Mouse (Mus musculus) brain, adult 2 months (tissue): ENCODE results near the gene Pmpcb.
"Not testable (repeated sequence)": the region's sequence is repeated elsewhere in the genome, so short reads cannot be mapped to it uniquely, and the experiment has no call there.

Experiments used
- DNase-seq: peaks from one replicate; pipeline ENCODE4 v3.0.0; 2011; ENCODE audit warnings: low read depth, low spot score

Gene Pmpcb

DNA sequence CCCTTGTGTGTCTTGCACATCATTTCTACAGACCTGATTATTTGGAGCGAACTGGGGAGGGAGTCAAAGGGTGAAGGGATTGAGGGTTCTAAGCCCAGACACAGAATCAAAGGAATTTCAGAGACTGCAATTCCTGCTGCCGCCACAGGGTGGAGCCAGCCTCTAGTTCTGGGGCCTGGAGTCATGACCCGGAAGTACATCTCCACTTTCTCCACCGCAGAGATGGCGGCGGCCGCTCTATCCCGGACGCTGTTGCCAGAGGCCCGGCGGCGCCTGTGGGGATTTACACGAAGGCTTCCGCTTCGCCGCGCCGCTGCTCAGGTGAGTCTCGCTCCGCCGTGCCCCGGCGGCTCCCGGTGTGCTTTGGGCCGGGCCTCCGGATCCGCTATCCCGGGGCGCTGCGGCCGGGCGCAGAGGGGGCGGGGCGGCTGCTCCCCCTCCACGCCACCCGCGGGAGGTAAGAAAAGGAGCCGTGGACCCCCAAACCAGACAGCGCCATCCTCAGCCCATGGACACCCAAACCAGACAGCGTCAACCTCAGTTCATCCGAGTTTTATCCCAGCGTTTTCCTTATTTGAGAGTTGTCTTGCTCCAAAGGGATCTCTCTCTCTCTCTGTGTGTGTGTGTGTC, at the start of gene Pmpcb:
TSS of gene Pmpcb (plus strand) at position 186 of the 630 bp plus-strand sequence.
- DNase-seq = peak; percentile 91

DNA sequence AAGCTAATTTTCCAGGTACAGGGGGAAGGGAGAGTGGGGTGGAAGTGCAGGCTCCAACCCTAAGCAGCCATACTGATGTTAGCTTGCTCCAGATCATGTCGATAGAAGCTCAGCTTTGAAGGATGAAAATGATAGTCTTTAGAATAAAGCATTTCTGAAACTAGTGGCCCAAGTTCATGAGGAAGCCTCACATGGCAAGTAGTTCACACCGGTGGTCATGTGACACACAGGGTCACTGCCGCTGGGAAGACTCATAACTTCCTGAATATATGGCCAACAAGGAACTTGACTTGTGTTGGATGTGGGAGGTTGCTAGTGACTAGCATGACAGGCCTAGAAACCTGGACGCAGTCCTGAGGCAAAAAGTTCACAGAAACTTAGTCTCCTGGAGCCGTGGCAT, 44.7 kb upstream of the Pmpcb start:
- no peak for DNase-seq

DNA sequence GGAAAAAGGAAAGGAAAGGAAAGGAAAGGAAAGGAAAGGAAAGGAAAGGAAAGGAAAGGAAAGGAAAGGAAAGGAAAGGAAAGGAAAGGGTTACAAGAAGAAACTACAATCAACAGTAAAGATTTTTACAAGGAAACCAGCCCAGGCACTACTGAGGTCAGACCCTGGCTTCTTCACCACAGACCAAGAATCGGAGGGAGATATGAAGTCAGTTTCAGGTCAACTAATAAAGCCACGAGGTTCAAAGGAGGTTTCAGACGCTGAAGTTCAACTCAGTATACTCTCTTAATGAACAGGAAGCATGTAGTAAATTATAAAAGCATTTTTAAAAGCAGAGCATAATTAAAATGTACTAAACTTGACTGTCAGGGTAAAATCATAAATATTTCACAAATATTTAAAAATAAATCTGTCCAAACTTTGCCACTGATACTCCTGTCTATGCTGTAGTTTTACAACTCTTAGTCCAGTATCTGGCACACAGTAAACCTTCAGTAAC, 43.5 kb upstream of the Pmpcb start:
- DNase-seq = no peak

DNA sequence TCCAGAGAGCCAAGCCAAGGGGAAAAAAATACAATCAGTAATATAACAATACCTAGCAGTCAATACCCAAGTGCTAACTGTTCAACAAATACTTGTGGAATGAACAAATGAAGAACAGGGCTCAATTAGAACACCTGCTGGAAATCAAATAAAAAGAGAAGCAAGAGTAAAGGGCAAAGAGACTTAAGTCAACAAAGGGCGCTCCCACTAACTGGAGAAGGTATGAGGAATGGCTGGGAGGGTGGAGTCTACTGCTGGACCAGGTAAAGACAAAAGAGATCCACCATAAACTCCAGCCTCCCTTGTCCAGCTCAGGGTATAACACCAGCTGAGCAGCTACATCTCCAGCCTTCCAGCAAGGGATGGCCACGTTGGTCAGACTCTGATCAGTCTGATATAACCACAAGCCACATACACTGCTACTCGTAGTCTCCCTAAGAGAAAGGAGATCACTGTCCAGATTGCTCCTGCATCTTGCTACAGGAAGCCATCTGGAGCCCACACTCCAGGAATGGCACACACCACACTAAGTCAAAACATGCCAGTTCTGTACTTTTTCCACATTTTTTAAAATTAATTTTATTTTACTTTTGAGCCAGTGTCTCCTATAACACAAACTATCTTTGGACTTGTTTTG, 42.0 kb upstream of the Pmpcb start:
- DNase-seq = peak; percentile 58

DNA sequence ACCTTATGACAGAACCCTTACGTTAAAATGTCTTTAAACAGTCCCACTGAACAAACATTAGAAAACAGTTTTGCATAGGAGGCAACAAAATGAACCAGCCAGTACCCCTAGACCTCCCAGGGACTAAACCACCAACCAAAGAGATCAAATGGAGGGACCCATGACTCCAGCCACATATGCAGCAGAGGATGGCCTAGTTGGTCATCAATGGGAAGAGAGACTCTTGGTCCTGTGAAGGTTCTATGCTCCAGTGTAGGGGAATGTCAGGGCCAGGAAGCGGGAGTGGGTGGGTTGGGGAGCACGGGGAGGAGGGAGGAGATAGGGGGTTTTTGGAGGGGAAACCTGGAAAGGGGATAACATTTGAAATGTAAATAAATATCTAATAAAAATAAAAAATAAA, 37.4 kb upstream of the Pmpcb start:
- DNase-seq = not testable (repeated sequence)

DNA sequence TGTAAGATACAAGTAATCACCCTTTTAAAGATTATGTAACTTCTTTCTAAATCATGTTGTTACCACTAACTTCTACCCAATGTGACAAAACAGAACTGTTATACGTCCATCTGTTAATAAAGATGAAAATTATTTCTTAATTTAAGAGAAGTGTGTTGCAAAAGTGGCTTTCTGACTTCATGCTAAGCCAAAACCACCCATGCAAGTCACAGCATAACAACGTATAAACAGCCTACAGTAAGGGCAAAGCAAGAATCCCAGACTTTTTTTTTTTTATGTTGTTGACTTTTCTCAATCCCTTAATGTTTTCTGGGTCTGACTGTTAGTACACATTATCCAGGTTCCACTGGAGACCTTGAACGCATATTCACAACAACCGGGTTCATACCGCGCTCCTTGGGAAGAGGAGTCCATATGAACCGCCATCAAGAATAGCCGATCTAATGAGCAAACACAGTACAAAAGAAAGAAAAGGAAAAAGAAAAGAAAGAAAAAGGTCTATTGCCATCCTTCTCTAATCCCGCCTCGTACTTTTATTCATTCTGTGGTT, 36.6 kb upstream of the Pmpcb start:
- no peak for DNase-seq

DNA sequence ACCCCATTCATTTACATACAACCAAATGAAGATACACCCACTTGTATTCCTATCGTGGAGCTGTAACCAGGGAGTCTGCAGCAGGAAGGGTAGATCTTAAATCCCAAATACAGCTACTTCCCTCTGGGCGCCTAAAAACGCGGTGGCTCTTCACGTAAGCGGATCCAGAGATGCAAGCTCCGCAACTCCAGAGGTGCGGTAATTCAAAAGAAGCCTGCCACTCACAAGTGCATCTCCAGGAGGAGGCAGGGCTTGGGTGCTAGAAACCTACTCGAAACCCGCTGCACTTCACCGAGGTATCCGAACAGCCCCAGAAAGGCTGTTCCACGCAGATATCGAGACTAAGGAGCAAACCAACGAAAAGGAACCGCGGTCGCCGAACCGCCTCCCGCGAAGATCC, 36.0 kb upstream of the Pmpcb start:
- no peak for DNase-seq

DNA sequence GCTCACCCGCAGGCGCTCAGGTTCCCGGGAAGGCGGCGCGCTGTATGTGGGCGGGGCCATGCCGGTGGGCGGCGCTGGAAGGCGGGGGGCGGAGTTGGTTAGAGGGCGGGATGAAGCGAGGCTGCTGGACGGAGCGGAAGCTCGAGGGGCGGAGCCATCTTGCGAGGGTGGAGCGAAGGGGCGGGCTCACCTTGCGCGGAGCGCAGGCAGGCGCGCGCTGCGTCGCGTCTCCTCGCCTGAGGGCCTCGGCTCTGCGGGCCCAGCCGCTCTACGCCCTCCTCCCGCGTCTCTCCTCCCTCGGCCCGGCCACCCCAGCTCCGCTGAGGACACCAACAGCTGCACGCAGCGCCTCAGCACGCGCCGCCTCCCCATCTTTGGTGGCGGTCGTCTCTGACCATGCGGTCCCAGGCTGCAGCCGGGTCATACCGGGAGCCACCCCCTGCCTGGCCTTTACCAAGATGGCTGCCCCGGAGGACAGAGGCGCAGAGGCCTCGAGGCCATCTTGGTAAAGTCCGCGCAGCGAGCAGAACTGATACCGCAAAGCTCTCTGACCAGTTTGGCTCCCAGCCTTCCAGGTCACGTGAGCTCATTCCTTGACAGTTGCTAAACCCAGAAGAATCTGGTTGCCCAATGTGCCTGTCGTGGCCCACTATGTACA, 35.5 kb upstream of the Pmpcb start, which contains the start of gene Napepld:
TSS of gene Napepld (minus strand) at position 46 of the 658 bp plus-strand sequence.
- DNase-seq = peak; percentile 99

DNA sequence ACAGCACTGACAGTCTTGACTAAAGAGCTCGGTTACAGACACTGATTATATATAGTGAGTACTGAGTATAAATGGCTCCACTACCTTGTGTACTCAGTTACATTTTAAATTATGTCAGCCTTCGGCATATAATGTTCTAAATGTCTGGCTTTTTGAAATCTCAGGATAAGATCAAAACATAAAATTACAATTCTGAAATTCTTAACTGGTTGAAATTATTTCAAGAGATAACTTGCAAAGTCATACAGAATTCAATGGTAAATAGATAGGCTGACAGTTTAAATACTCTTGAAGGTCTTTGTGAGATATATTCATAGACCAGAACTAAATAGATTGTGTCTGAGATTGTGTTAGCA, 35.0 kb upstream of the Pmpcb start:
- DNase-seq = no peak

DNA sequence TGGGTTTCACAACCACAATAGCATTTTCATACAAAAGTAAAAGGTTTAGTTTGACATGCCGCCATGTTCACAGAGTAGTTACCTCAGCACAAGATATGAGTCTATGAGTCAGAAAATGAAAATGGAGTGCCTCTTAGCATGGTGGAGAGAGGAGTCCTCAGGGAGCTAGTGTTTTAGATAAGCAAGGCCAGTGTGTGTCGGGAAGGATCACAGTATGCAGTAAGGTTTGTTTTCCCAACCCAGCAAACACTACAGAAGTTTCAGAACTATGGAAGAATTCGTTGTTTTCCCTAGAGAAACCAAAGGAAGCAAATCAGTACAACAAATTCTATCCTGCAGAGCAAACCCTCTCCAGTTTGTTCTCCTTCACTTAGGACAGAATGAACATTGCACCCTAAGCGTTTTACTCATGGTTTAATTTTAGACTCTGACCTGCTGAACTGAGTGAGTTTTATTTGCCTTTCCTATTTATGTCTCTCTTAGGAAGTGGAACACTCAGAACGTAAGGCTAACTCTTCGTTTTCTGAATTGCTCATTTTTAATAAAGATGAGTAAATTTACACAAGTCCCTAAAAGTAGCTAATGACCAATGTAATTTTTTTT, 34.0 kb upstream of the Pmpcb start:
- DNase-seq = no peak

DNA sequence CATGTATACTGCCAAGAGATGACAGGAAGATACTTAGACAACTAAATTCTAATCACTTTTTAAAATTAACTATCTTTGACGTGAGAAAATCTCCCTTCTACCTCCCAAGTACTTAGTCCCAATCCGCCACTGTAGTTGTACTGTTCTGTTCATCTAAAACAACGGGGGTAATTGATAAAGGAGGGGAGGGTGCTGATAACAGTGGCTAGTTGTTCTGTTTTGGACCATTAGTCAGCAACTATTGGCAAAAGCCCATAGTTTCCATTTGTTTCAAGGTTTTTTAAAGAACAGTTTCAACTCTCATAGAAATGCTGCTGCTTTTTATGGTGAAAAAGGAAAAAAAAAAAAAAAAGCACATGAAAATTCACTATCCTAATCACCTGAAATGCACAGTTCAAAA, 33.2 kb upstream of the Pmpcb start:
- peak; percentile 67 for DNase-seq

DNA sequence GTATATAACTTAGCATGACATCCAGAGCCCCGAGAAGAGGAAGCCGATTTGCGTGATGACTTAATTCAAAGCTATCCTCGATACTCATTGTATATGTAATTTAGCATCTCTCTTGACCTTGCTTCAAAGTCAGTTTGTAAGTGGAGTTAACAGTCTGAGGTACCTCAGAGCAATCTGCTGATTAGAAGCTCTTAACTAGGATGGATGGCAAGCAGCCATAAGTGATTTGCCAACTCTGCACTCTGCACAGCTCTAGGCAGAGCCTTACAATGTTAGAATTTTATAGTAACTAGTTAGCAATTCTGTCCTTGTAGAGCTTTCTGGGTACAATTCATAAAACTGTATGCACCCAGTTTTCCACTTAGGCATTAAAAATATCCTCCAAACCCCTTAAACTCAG, 30.4 kb upstream of the Pmpcb start:
- DNase-seq = no peak

DNA sequence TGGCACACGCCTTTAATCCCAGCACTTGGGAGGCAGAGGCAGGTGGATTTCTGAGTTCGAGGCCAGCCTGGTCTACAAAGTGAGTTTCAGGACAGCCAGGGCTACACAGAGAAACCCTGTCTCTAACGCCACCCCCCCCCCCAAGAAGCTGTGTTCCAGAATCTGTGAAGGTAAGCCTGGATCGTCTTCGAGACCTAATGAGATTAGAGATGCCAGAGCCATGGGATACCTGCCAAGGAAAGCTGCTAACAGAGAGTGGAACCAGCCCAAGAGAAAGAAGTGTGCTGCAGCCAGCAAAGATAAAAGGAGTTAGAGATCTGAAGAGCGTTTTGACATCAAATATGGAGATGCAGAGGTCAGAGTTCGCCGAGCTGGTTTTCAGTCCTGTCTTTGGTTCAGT, 28.9 kb upstream of the Pmpcb start:
- not testable (repeated sequence) for DNase-seq

DNA sequence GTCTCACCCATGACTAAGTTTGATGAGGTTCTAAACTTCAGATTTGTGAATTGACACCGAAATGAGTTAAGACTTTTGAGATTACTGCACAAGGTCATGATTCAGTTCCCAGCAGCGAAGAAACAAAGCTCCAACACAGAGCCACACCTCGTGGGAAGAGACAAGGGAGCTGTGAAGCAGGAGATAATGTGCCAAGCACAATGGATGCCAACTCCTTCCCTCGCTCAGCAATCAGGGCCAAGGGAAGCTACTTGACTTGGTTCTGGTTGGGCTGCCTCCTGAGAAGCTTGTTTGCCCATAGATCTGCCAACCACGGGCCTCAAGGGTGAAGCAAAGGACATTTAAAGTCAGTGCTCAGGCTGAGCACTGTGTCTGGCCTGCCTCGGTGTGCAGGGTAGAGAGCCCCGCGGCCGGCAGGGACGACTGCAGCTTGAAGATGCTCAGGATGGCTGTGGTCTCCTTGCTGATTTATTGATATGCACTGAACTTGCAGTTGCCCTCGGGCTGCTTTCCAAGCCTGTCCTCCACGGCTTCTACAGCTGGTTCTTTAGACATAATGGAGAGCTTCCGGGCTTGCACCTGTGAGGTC, 24.7 kb upstream of the Pmpcb start:
- peak; percentile 55 for DNase-seq

DNA sequence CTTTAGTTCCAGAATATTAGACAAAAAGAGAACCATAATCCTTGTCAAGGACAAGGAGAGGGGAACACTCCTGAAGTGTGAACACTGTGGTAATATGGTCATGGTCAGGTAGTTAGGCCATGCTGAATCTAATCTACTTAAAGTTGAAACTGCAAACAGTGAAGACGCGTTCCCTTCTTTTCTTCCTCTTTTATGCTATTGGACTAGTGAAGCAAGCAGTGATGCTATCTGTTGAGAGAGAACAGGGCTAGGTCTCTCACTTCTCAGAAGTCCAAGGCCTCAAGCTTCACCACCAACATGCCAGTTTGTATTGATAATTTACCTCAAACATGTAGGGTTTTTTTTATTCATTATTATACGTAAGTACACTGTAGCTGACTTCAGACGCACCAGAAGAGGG, 22.5 kb upstream of the Pmpcb start:
- DNase-seq = no peak

DNA sequence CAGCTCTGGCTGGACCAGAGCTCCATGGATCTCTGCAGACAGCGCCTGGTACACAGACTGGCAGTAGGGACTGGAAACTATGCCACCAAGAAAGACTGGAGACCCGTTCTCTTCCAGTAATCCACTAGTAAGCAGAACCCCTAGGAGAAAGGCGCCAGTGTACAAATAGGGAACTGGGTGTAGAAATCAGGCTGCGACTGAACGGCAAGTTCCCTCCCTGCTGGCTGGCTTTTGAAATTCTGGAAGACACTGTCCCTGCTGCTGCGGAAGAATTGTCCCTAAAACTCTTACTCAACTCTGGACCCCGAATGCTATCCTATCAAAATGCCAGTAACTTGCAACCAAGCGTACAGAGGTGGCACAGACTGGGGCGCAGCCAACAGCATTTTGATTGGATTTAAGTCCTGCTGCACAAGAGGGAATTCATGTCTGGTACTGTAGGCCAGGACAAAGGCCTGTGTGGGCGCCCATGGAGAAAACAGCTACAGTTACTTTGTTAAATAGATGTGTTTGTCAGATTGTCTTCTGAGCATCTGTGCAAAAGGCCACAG, 19.7 kb upstream of the Pmpcb start:
- DNase-seq = no peak

DNA sequence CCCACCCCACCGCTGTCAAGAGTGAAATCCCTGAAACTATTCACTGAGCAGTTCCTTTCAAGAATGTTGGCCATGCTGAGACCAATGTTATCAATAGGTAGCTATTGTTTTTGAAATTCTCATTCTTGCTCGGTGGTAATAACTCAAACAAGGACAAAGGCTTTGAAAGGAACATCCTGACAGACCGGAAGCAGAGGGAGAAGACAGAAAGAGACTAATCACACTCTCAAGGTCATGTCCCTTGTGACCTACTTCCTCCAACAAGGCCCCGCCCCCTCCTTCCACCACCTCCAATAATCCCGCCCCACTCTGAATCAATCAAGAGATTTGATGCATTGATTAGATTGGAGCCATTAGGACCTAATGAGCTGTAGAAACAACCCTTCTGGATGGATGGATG, 18.4 kb upstream of the Pmpcb start:
- no peak for DNase-seq

DNA sequence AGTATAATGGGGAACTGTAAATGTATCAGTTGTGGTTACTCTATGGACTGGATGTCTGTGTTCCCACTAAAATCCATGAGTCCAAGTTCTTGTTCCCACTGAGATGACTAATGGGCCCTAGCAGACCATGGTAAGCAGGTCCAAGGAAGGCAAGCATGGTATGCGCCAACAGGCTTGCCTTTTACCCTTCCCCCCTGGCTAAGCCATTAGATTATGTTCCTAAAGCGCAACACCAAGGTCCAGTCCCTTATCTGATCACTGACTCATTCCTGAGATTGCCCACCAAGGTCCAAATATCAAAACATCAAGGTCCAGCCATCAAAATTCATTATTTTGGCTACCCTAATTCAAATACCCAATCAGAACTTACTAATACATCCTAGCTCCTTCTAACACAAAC, 17.7 kb upstream of the Pmpcb start:
- no peak for DNase-seq

DNA sequence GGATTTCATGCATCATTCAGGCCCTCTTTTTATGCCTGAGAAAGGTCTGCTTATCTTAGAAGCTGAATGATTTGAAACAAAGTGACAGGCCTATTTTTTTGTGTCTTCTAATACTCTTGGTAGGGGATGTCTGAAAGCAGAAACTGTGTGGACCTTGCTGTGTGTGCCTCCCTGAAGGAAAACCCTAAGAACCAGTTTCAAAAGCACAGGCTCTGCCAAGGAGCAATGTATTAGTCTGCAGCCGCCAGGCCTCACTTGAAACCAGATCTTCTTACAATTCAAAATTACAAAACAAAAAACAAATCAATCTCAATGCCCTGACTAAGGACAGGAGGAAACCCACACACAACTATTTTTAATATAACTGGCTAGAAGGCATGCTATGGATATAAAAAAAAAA, 12.5 kb upstream of the Pmpcb start:
- DNase-seq = no peak

DNA sequence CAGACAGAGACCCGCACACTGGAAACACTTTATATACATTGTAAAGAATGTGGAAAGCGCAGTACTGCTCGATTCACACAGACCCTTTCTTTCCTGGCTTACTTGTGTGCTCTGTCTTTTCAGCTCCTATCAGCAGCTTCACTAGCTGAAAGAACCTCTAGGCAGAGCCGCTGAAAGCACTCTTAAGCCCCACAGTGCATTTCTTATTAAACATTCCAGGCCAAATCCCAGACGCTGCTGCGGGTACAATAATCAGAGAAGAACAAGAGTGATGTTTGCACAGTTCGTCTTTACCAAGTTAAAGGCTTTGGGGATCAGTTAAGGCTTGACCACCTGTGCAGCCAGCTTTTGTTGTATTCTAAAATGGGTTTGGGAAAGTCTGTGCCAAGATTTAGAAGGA, 12.1 kb upstream of the Pmpcb start:
- no peak for DNase-seq

DNA sequence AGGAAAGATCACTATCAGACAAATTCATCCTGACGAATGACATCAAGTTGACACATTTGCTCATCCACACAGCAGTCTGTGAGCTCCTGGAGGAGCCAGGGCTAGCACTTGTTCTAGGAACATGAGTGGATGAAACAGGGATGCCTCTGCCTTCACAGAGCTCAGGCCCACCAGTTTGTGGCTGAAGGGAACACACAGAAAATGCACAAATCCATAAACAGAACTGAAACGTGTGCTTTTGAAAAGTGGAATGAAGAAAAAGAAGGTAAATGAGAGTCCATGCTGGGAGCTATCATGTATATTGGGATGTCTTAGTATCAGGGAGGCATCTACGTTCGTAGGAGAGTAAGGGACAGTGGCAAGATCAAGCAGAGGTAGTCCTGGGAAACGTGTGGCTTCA, 7.8 kb upstream of the Pmpcb start:
- no peak for DNase-seq
